Mouse (Mus musculus) megakaryocyte progenitor cell, adult 5-6 weeks (primary cell): ENCODE results near the gene Nif3l1. TPM values are rescaled to one million over a fixed set of nuclear protein-coding genes. Genes with fewer than 3 reads are reported as not detected.

Experiments
- ATAC-seq: replicated peaks from 2 replicates; pipeline ENCODE4 v1.8.0; 2016; ENCODE audit warnings: mild to moderate bottlenecking, moderate TSS enrichment, inconsistent platforms; ENCODE audit not compliant: poor library complexity
- total RNA-seq, 2 experiments: library from RNA; stranded (forward) in 1 of 2; stranded (reverse) in 1 of 2; fragments of 157-497, 149-512 nt in 1 of 2; fragments of 200-1000 nt in 1 of 2; gene quantifications; 2 replicates each; pipeline versions ENCODE4 v1.2.3 to v1.2.4; 2015 to 2017

Nif3l1 gene
- total RNA-seq, 2 experiments from 2014 or later: 27.1 to 48.9 TPM

GRCm38 (mm10) chr1:58448396-58448795 is 3.4 kb downstream of the Nif3l1 start:
- ATAC-seq: no peak

GRCm38 (mm10) chr1:58454316-58454715 is 9.4 kb downstream of the Nif3l1 start:
- no peak for ATAC-seq

- ATAC-seq: no peak
Observed at GRCm38 (mm10) chr1:58458175-58458574, 13.2 kb downstream of the Nif3l1 start.

GRCm38 (mm10) chr1:58458867-58459266 is 13.9 kb downstream of the Nif3l1 start:
- ATAC-seq: no peak

- ATAC-seq: no peak
Observed at GRCm38 (mm10) chr1:58460566-58460965, 15.6 kb downstream of the Nif3l1 start.

GRCm38 (mm10) chr1:58463935-58464334 is 19.0 kb downstream of the Nif3l1 start:
- ATAC-seq: no peak

GRCm38 (mm10) chr1:58465042-58465441 is 20.1 kb downstream of the Nif3l1 start:
- no peak for ATAC-seq

- ATAC-seq: no peak
Observed at GRCm38 (mm10) chr1:58465561-58465960, 20.6 kb downstream of the Nif3l1 start.

- no peak for ATAC-seq
Observed at GRCm38 (mm10) chr1:58475662-58476061, 30.7 kb downstream of the Nif3l1 start.

- no peak for ATAC-seq
Observed at GRCm38 (mm10) chr1:58482647-58483046, 37.7 kb downstream of the Nif3l1 start.

GRCm38 (mm10) chr1:58495603-58496002 is 50.7 kb downstream of the Nif3l1 start:
- no peak for ATAC-seq

- no peak for ATAC-seq
Observed at GRCm38 (mm10) chr1:58497678-58498077, 52.7 kb downstream of the Nif3l1 start.

- no peak for ATAC-seq
Observed at GRCm38 (mm10) chr1:58498758-58499157, 53.8 kb downstream of the Nif3l1 start.

- ATAC-seq: peak; percentile 66
Observed at GRCm38 (mm10) chr1:58503134-58503533, 58.2 kb downstream of the Nif3l1 start.

- no peak for ATAC-seq
Observed at GRCm38 (mm10) chr1:58503793-58504370, 58.9 kb downstream of the Nif3l1 start.

GRCm38 (mm10) chr1:58504577-58505254 is 59.8 kb downstream of the Nif3l1 start, which contains the start of gene Orc2:
Gene Orc2, minus strand, starts transcription at chr1:58505109.
- peak; percentile 91 for ATAC-seq

GRCm38 (mm10) chr1:58507249-58507648 is 62.3 kb downstream of the Nif3l1 start:
- ATAC-seq: no peak

Other genes with a start within 250 kb of the Nif3l1 start
- not detected in 2 replicates for gene Aox4, start 234.8 kb upstream of the Nif3l1 start, total RNA-seq (2015)
- not detected in 2 replicates for gene Aox4, start 234.8 kb upstream of the Nif3l1 start, total RNA-seq (2017)
- gene Aox2, start 166.8 kb upstream of the Nif3l1 start, total RNA-seq (2015): 0.05 TPM in 1 of 2 replicates, not detected in the other
- gene Aox2, start 166.8 kb upstream of the Nif3l1 start, total RNA-seq (2017): not detected in 2 replicates
- 205 and 216 TPM in 2 replicates for gene Bzw1, start 52.3 kb upstream of the Nif3l1 start, total RNA-seq (2015)
- 189 and 202 TPM in 2 replicates for gene Bzw1, start 52.3 kb upstream of the Nif3l1 start, total RNA-seq (2017)
- gene Clk1, start 21.1 kb upstream of the Nif3l1 start, total RNA-seq (2015): 429 and 434 TPM in 2 replicates
- gene Clk1, start 21.1 kb upstream of the Nif3l1 start, total RNA-seq (2017): 316 and 328 TPM in 2 replicates
- gene Ppil3, start 335 bp downstream of the Nif3l1 start, total RNA-seq (2015): 102 and 103 TPM in 2 replicates
- gene Ppil3, start 335 bp downstream of the Nif3l1 start, total RNA-seq (2017): 89.6 and 95.8 TPM in 2 replicates
- gene Orc2, start 60.0 kb downstream of the Nif3l1 start, total RNA-seq (2015): 52.6 and 52.7 TPM in 2 replicates
- gene Orc2, start 60.0 kb downstream of the Nif3l1 start, total RNA-seq (2017): 80.9 and 127 TPM in 2 replicates
- gene Fam126b, start 141.2 kb downstream of the Nif3l1 start, total RNA-seq (2015): 16.1 and 17.1 TPM in 2 replicates
- 19.8 and 32.5 TPM in 2 replicates for gene Fam126b, start 141.2 kb downstream of the Nif3l1 start, total RNA-seq (2017)
- 135 and 167 TPM in 2 replicates for gene Ndufb3, start 141.2 kb downstream of the Nif3l1 start, total RNA-seq (2015)
- gene Ndufb3, start 141.2 kb downstream of the Nif3l1 start, total RNA-seq (2017): 94.5 and 99.4 TPM in 2 replicates